Mouse (Mus musculus) CH12.LX (cell line): Measurements from ENCODE around the gene Klhl8. TPM values are rescaled to one million over a fixed set of nuclear protein-coding genes. Genes with fewer than 3 reads are reported as not detected.

ENCODE experiments used
- DNase-seq: peaks from one replicate; pipeline ENCODE4 v3.0.0-alpha.2; 2013; ENCODE audit errors: extremely low read depth
- H3K27ac ChIP-seq: 2 replicates; pipeline ENCODE4 v1.5.1; 2012; ENCODE audit warnings: low read depth, mild to moderate bottlenecking, control low read depth, moderate library complexity; ENCODE audit not compliant: insufficient read depth
- H3K27me3 ChIP-seq: replicated peaks from 2 replicates; pipeline ENCODE3; 2012; ENCODE audit warnings: inconsistent platforms
- H3K36me3 ChIP-seq, 2 experiments: replicated peaks in 1 of 2; 2 replicates each; pipeline versions ENCODE3 to v1.6.1; 2012; ENCODE audit warnings: inconsistent platforms in 1 of 2, low read length in 1 of 2, mild to moderate bottlenecking in 1 of 2, mixed read lengths in 1 of 2, moderate library complexity in 1 of 2; ENCODE audit not compliant: control insufficient read depth in 1 of 2, insufficient read depth in 1 of 2
- H3K4me1 ChIP-seq, 2 experiments: 2 replicates each; pipeline ENCODE4 v1.6.1; 2012; ENCODE audit warnings: inconsistent platforms in 1 of 2, moderate library complexity in 1 of 2; ENCODE audit not compliant: insufficient read depth in 2 of 2, control insufficient read depth in 1 of 2
- H3K4me2 ChIP-seq: 2 replicates; pipeline ENCODE4 v1.6.1; 2012; ENCODE audit warnings: low read depth, mild to moderate bottlenecking, control low read depth; ENCODE audit not compliant: poor library complexity, insufficient read depth, severe bottlenecking
- H3K4me3 ChIP-seq, 3 experiments: fragments of 150-350 bp in 1 of 3; sonication (generic) in 1 of 3; replicated peaks in 1 of 3; 2 replicates each; pipeline versions ENCODE3 to v1.5.1; 2011 to 2012; ENCODE audit warnings: low read depth in 2 of 3, low read length in 2 of 3, mild to moderate bottlenecking in 2 of 3, moderate library complexity in 2 of 3, control low read depth in 1 of 3, improper control_type of control experiment in 1 of 3, inconsistent platforms in 1 of 3, mixed read lengths in 1 of 3; ENCODE audit not compliant: poor library complexity in 1 of 3
- H3K79me2 ChIP-seq: replicated peaks from 2 replicates; pipeline ENCODE4 v1.6.1; 2012; ENCODE audit warnings: mild to moderate bottlenecking, moderate library complexity; ENCODE audit not compliant: control insufficient read depth, poor library complexity, insufficient read depth, severe bottlenecking; ENCODE audit errors: extremely low read depth
- H3K9ac ChIP-seq: 2 replicates; pipeline ENCODE4 v1.6.1; 2012; ENCODE audit warnings: low read depth, mild to moderate bottlenecking, control low read depth, moderate library complexity; ENCODE audit not compliant: insufficient read depth
- H3K9me3 ChIP-seq: replicated peaks from 2 replicates; pipeline ENCODE3; 2012; ENCODE audit warnings: low read length, inconsistent platforms, mixed read lengths
- BHLHE40 ChIP-seq: IDR thresholded peaks from 2 replicates; pipeline ENCODE4 v1.6.1; 2011; ENCODE audit warnings: mild to moderate bottlenecking, low read depth, low read length, improper control_type of control experiment
- CHD1 ChIP-seq: IDR thresholded peaks from 2 replicates; pipeline ENCODE4 v1.6.1; 2012; ENCODE audit warnings: low read depth, low read length, improper control_type of control experiment, inconsistent platforms
- E2F4 ChIP-seq: IDR thresholded peaks from 2 replicates; pipeline ENCODE4 v1.6.1; 2011; ENCODE audit warnings: low read depth, low read length, improper control_type of control experiment; ENCODE audit not compliant: insufficient replicate concordance
- ELF1 ChIP-seq: IDR thresholded peaks from 2 replicates; pipeline ENCODE4 v1.6.1; 2014; ENCODE audit warnings: low read depth, mild to moderate bottlenecking, inconsistent platforms, low read length, improper control_type of control experiment
- EP300 ChIP-seq: IDR thresholded peaks from 2 replicates; pipeline ENCODE4 v1.6.1; 2011; ENCODE audit warnings: low read length, improper control_type of control experiment
- ETS1 ChIP-seq: conservative IDR thresholded peaks from 2 replicates; pipeline ENCODE4 v1.6.1; 2012; ENCODE audit warnings: low read depth, mild to moderate bottlenecking, inconsistent platforms, low read length, improper control_type of control experiment, moderate library complexity
- HCFC1 ChIP-seq: IDR thresholded peaks from 2 replicates; pipeline ENCODE4 v1.6.1; 2012; ENCODE audit warnings: low read depth, mild to moderate bottlenecking, inconsistent platforms, low read length, improper control_type of control experiment
- IRF4 ChIP-seq: IDR thresholded peaks from 2 replicates; pipeline ENCODE4 v1.6.1; 2014; ENCODE audit warnings: low read depth, mild to moderate bottlenecking, inconsistent platforms, low read length, improper control_type of control experiment
- JUN ChIP-seq: IDR thresholded peaks from 2 replicates; pipeline ENCODE4 v1.6.1; 2011; ENCODE audit warnings: low read depth, mild to moderate bottlenecking, low read length, improper control_type of control experiment, moderate library complexity; ENCODE audit not compliant: insufficient read depth
- JUND ChIP-seq: conservative IDR thresholded peaks from 2 replicates; pipeline ENCODE4 v1.6.1; 2011; ENCODE audit warnings: low read depth, low read length, improper control_type of control experiment
- KAT2A ChIP-seq: IDR thresholded peaks from 2 replicates; pipeline ENCODE4 v1.6.1; 2012; ENCODE audit warnings: low read length, improper control_type of control experiment, inconsistent platforms; ENCODE audit not compliant: insufficient replicate concordance
- MAFK ChIP-seq: IDR thresholded peaks from 2 replicates; pipeline ENCODE4 v1.6.1; 2011; ENCODE audit warnings: low read length, improper control_type of control experiment; ENCODE audit not compliant: insufficient replicate concordance
- MAZ ChIP-seq: IDR thresholded peaks from 2 replicates; pipeline ENCODE4 v1.6.1; 2012; ENCODE audit warnings: low read depth, mild to moderate bottlenecking, inconsistent platforms, low read length, improper control_type of control experiment, moderate library complexity
- MYC ChIP-seq: IDR thresholded peaks from 2 replicates; pipeline ENCODE4 v1.6.1; 2011; ENCODE audit warnings: low read depth, mild to moderate bottlenecking, improper control_type of control experiment, low read length
- NELFE ChIP-seq: IDR thresholded peaks from 2 replicates; pipeline ENCODE4 v1.6.1; 2011; ENCODE audit warnings: low read depth, low read length, improper control_type of control experiment
- NRF1 ChIP-seq: IDR thresholded peaks from 2 replicates; pipeline ENCODE4 v1.6.1; 2014; ENCODE audit warnings: low read depth, mild to moderate bottlenecking, inconsistent platforms, low read length, improper control_type of control experiment, moderate library complexity
- POLR2A ChIP-seq: IDR thresholded peaks from 2 replicates; pipeline ENCODE4 v1.6.1; 2011; ENCODE audit warnings: low read depth, mild to moderate bottlenecking, improper control_type of control experiment, low read length
- RAD21 ChIP-seq: IDR thresholded peaks from 2 replicates; pipeline ENCODE4 v1.6.1; 2011; ENCODE audit warnings: low read depth, mild to moderate bottlenecking, low read length, improper control_type of control experiment, moderate library complexity
- RCOR1 ChIP-seq: conservative IDR thresholded peaks from 2 replicates; pipeline ENCODE4 v1.6.1; 2012; ENCODE audit warnings: low read depth, mild to moderate bottlenecking, inconsistent platforms, low read length, improper control_type of control experiment
- SIN3A ChIP-seq: IDR thresholded peaks from 2 replicates; pipeline ENCODE4 v1.6.1; 2012; ENCODE audit warnings: low read length, improper control_type of control experiment, inconsistent platforms
- TBP ChIP-seq: conservative IDR thresholded peaks from 2 replicates; pipeline ENCODE4 v1.6.1; 2011; ENCODE audit warnings: low read depth, low read length, improper control_type of control experiment
- UBTF ChIP-seq: IDR thresholded peaks from 2 replicates; pipeline ENCODE4 v1.6.1; 2012; ENCODE audit warnings: low read depth, mild to moderate bottlenecking, inconsistent platforms, low read length, improper control_type of control experiment, moderate library complexity
- USF2 ChIP-seq: conservative IDR thresholded peaks from 2 replicates; pipeline ENCODE4 v1.6.1; 2011; ENCODE audit warnings: low read depth, low read length, improper control_type of control experiment
- ZNF384 ChIP-seq: IDR thresholded peaks from 2 replicates; pipeline ENCODE4 v1.6.1; 2012; ENCODE audit warnings: low read depth, low read length, improper control_type of control experiment, inconsistent platforms
- dilution Hi-C: fragments of 300-500 bp; cut with MboI; formaldehyde crosslinking; loops from 2 replicates; pipeline ENCODE4 v1.14.3; 2020; ENCODE audit warnings: low sequenced_read_pairs; ENCODE audit not compliant: extremely low pct_unique_long_range_greater_than_20kb, extremely low pct_ligation_motif_present
- in situ Hi-C: fragments of 300-500 bp; cut with MboI; formaldehyde crosslinking; loops from 3 replicates; pipeline ENCODE4 v1.14.3; 2019; ENCODE audit warnings: low sequenced_read_pairs, low pct_ligation_motif_present, low pct_unique_long_range_greater_than_20kb, mixed read lengths
- polyA plus RNA-seq: library from polyadenylated mRNA; unstranded; fragments of >175 nt; gene quantifications from 2 replicates; pipeline ENCODE4 v1.2.1, GENCODE M21; 2012; ENCODE audit warnings: low read depth; ENCODE audit not compliant: insufficient read length
- total RNA-seq, 2 experiments: library from RNA; depleted of rRNA; stranded (reverse); fragments of 300-350 nt in 1 of 2; fragments of >200 nt in 1 of 2; gene quantifications; 2 replicates each; pipeline ENCODE4 v1.2.3; 2012 to 2014

The Klhl8 gene
- total and polyA plus RNA-seq, 3 experiments, result 3.4 to 15.6 (median 5.4) TPM

GRCm38 (mm10) chr5:103919497-103919896 lies 8.4 kb upstream of the Klhl8 start:
- H3K36me3 ChIP-seq, result no peaks in the 10 kb centered on the region
- TF ChIP-seq MYC, result no peak
- no peak for TF ChIP-seq IRF4
- TF ChIP-seq RCOR1, result no peak
- TF ChIP-seq CHD1, result no peak
- no peak for TF ChIP-seq ZNF384
- no peak for TF ChIP-seq SIN3A
- TF ChIP-seq JUN, result no peak
- no peak for TF ChIP-seq MAZ
- TF ChIP-seq NRF1, result no peak
- TF ChIP-seq RAD21, result no peak
- TF ChIP-seq ETS1, result no peak
- TF ChIP-seq UBTF, result no peak
- no peak for TF ChIP-seq E2F4
- TF ChIP-seq MAFK, result no peak
- TF ChIP-seq EP300, result no peak
- no peak for TF ChIP-seq NELFE
- TF ChIP-seq, all 38 proteins: peak for 0
- H3K27ac ChIP-seq, result no peak overlapping the region
- H3K9me3 ChIP-seq, result no peaks in the 10 kb centered on the region
- H3K4me3 ChIP-seq, result no peak overlapping the region
- peaks cover 9 to 43% of the 10 kb centered on the region in 2 experiments for H3K4me1 ChIP-seq
- H3K4me2 ChIP-seq, result no peak overlapping the region
- no peaks in the 10 kb centered on the region for H3K79me2 ChIP-seq
- dilution Hi-C loops (no loop called here), in situ Hi-C loops (no loop called here)
- H3K27me3 ChIP-seq, result no peaks in the 10 kb centered on the region
- no peak for DNase-seq
- no peak overlapping the region for H3K9ac ChIP-seq

DNA sequence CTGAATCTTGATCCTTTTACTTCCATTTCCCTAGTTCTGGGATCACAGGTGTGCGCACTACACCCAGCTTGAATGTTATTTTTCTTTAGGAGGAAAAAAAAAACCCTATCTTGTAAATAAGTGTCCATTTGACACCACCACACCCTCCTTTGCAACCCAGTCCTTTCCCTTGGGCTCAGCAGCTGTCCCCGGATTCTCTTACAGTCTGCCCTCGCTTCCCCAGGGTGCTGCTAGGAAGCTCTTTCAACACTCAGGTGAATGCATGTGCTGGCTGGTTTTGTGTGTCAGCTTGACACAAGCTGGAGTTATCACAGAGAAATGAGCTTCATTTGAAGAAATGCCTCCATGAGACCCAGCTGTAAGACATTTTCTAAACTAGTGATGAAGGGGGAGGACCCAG lies 7.2 kb upstream of the Klhl8 start:
- no peak for DNase-seq
- H3K9me3 ChIP-seq, result no peaks in the 10 kb centered on the region
- no peaks in the 10 kb centered on the region for H3K27me3 ChIP-seq
- H3K4me2 ChIP-seq, result no peak overlapping the region
- in situ Hi-C loops (no loop called here), dilution Hi-C loops (no loop called here)
- peaks cover 14 to 52% of the 10 kb centered on the region in 2 experiments for H3K4me1 ChIP-seq
- no peak overlapping the region for H3K4me3 ChIP-seq
- no peak overlapping the region for H3K27ac ChIP-seq
- no peak for TF ChIP-seq POLR2A
- TF ChIP-seq BHLHE40, result no peak
- no peak for TF ChIP-seq RAD21
- TF ChIP-seq SIN3A, result no peak
- no peak for TF ChIP-seq NELFE
- no peak for TF ChIP-seq TBP
- no peak for TF ChIP-seq E2F4
- no peak for TF ChIP-seq HCFC1
- TF ChIP-seq RCOR1, result no peak
- no peak for TF ChIP-seq JUND
- no peak for TF ChIP-seq IRF4
- no peak for TF ChIP-seq ZNF384
- TF ChIP-seq KAT2A, result no peak
- no peak for TF ChIP-seq USF2
- no peak for TF ChIP-seq ELF1
- TF ChIP-seq MYC, result no peak
- TF ChIP-seq UBTF, result no peak
- no peak overlapping the region for H3K9ac ChIP-seq
- no peaks in the 10 kb centered on the region for H3K36me3 ChIP-seq
- H3K79me2 ChIP-seq, result no peaks in the 10 kb centered on the region
